Mouse (Mus musculus) small intestine, adult 2 months (tissue): ENCODE results near the gene Nhlh2. TPM values are rescaled to one million over a fixed set of nuclear protein-coding genes. Genes with fewer than 3 reads are reported as not detected.

Source experiments
- H3K27ac ChIP-seq: fragments of 200-500 bp; 2 replicates; pipeline ENCODE4 v1.5.1; 2012; ENCODE audit warnings: low read depth, low read length, control low read depth, inconsistent platforms; ENCODE audit not compliant: insufficient read depth
- H3K27me3 ChIP-seq: fragments of 200-500 bp; 2 replicates; pipeline ENCODE4 v1.6.1; 2012; ENCODE audit warnings: mild to moderate bottlenecking, moderate library complexity, low read length, inconsistent platforms; ENCODE audit not compliant: control insufficient read depth, insufficient read depth
- H3K36me3 ChIP-seq: fragments of 200-500 bp; 2 replicates; pipeline ENCODE4 v1.6.1; 2012; ENCODE audit warnings: mild to moderate bottlenecking, low read length, control low read depth, inconsistent platforms; ENCODE audit not compliant: control insufficient read depth, insufficient read depth
- H3K4me1 ChIP-seq: fragments of 200-500 bp; 2 replicates; pipeline ENCODE4 v1.6.1; 2012; ENCODE audit warnings: low read length, inconsistent platforms, mixed read lengths; ENCODE audit not compliant: control insufficient read depth, insufficient read depth, insufficient read length
- H3K4me3 ChIP-seq: fragments of 200-500 bp; 2 replicates; pipeline ENCODE4 v1.5.1; 2012; ENCODE audit warnings: low read depth, mild to moderate bottlenecking, control low read depth, inconsistent platforms, low read length, moderate library complexity
- CTCF ChIP-seq: fragments of 200-500 bp; IDR thresholded peaks from 2 replicates; pipeline ENCODE4 v1.5.1; 2012; ENCODE audit warnings: low read depth, mild to moderate bottlenecking, control low read depth, inconsistent platforms, low read length, moderate library complexity, mixed read lengths; ENCODE audit not compliant: insufficient replicate concordance, insufficient read length; ENCODE audit errors: extremely low read depth
- POLR2A ChIP-seq: fragments of 200-500 bp; IDR thresholded peaks from 2 replicates; pipeline ENCODE4 v1.6.1; 2012; ENCODE audit warnings: low read depth, mild to moderate bottlenecking, control low read depth, inconsistent platforms, low read length, moderate library complexity
- WGBS: fragments of 180-500 bp; shearing (Covaris S2); methylation state at CpG from one replicate; pipeline ENCODE4 v1.1.7; 2018; 5-methylcytosine and 5-hydroxymethylcytosine counted together
- polyA plus RNA-seq: library from polyadenylated mRNA; depleted of rRNA; stranded (reverse); fragments of >200 nt; gene quantifications from 2 replicates; pipeline ENCODE4 v1.2.3, GENCODE M21; 2012; rRNA removed

Nhlh2 gene
- polyA plus RNA-seq = 0.05 TPM in 1 of 2 replicates, not detected in the other

- Histone ChIP-seq H3K27ac (no peak within 1 kb of the TSS), H3K27me3 (peaks cover 37% of the 10 kb centered on the region), H3K36me3 (no peaks in the 10 kb centered on the region), H3K4me3 (no peak within 1 kb of the TSS), H3K4me1 (no peaks in the 10 kb centered on the region; the same call in 1 of the 2 replicates)
- 21% methylated on average over 2 of the region's 2 CpGs for WGBS
- no peak for TF ChIP-seq POLR2A
- TF ChIP-seq CTCF = no peak
These were observed at the start of gene Nhlh2 for GRCm38 (mm10) chr3:102009926-102010381. TSS of gene Nhlh2 (plus strand) at chr3:102010076.

- H3K4me3 ChIP-seq = no peak overlapping the region
- H3K27ac ChIP-seq = no peak overlapping the region
- H3K36me3 ChIP-seq = no peaks in the 10 kb centered on the region
- no peak for TF ChIP-seq POLR2A
- TF ChIP-seq CTCF = no peak
- H3K27me3 ChIP-seq = no peaks in the 10 kb centered on the region
- WGBS = 95% methylated on average over 15 of the region's 15 CpGs
- no peaks in the 10 kb centered on the region for H3K4me1 ChIP-seq
These were observed 48.6 kb upstream of the Nhlh2 start for GRCm38 (mm10) chr3:101961146-101961835.

GRCm38 (mm10) chr3:101963501-101963900 is 46.4 kb upstream of the Nhlh2 start:
- no peak overlapping the region for H3K4me3 ChIP-seq
- TF ChIP-seq POLR2A (no peak), CTCF (no peak)
- no peaks in the 10 kb centered on the region for H3K4me1 ChIP-seq
- no peak overlapping the region for H3K27ac ChIP-seq
- WGBS = 39% methylated on average over 9 of the region's 9 CpGs
- no peaks in the 10 kb centered on the region for H3K27me3 ChIP-seq
- H3K36me3 ChIP-seq = no peaks in the 10 kb centered on the region

- 78% methylated on average over 7 of the region's 7 CpGs for WGBS
- Histone ChIP-seq H3K4me3 (no peak overlapping the region), H3K4me1 (no peaks in the 10 kb centered on the region), H3K36me3 (no peaks in the 10 kb centered on the region), H3K27ac (no peak overlapping the region), H3K27me3 (no peaks in the 10 kb centered on the region)
- TF ChIP-seq CTCF (no peak), POLR2A (no peak)
These were observed 45.5 kb upstream of the Nhlh2 start for GRCm38 (mm10) chr3:101964352-101964751.

- no peak for TF ChIP-seq POLR2A
- TF ChIP-seq CTCF = no peak
- Histone ChIP-seq H3K4me3 (no peak overlapping the region), H3K36me3 (no peaks in the 10 kb centered on the region), H3K4me1 (no peaks in the 10 kb centered on the region), H3K27me3 (no peaks in the 10 kb centered on the region), H3K27ac (no peak overlapping the region)
- WGBS = 30% methylated on average over 3 of the region's 3 CpGs
These were observed 42.9 kb upstream of the Nhlh2 start for GRCm38 (mm10) chr3:101966825-101967558.

GRCm38 (mm10) chr3:101975337-101975736 is 34.5 kb upstream of the Nhlh2 start:
- H3K36me3 ChIP-seq = no peaks in the 10 kb centered on the region
- no peaks in the 10 kb centered on the region; the same call in 1 of the 2 replicates for H3K27me3 ChIP-seq
- 91% methylated on average over 10 of the region's 10 CpGs for WGBS
- no peak overlapping the region for H3K4me3 ChIP-seq
- no peak for TF ChIP-seq POLR2A
- no peak for TF ChIP-seq CTCF
- no peak overlapping the region for H3K27ac ChIP-seq
- no peaks in the 10 kb centered on the region for H3K4me1 ChIP-seq
